Mouse (Mus musculus) retina, adult 2 months (tissue): ENCODE results near the gene Frmd4b.
"Not testable (repeated sequence)": the region's sequence is repeated elsewhere in the genome, so short reads cannot be mapped to it uniquely, and the experiment has no call there.

Experiments
- DNase-seq: peaks from one replicate; pipeline ENCODE4 v3.0.0-alpha.2; 2012; ENCODE audit warnings: low read depth, low spot score

The Frmd4b gene

DNA sequence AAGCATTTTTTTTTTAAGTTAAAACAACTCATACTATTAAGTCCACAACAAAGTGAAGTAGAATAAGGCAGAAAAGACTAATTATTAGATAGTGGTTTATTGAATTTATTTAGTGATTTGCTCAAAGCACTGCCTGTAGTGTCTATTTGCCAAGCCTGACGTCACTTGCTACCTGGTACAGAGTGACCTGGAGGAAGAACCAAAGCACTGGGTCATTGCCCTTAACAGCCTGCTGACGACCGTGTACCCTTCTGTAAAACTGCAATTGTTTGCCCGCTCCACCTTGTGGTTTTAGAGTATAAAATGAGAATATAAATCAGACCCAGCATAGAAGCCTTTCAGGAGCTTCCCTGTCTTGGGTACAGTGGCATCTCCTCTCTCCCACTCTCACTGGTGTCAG, 355.1 kb downstream of the Frmd4b start:
- no peak for DNase-seq

DNA sequence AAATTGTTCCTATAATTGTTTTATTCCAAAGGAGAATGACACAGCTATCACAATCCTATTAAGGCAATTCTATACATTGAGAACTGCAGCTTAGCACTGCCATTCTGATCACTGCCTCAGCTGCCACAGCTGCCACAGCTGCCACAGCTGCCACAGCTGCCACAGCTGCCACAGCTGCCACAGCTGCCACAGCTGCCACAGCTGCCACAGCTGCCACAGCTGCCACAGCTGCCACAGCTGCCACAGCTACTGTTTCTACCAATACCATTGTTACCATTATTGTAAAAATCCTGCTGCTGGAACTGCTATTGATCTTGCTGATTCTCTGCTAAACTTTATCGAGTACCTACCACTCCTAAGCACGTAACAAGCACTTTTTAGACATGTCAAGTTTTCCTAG, 357.4 kb downstream of the Frmd4b start:
- not testable (repeated sequence) for DNase-seq

DNA sequence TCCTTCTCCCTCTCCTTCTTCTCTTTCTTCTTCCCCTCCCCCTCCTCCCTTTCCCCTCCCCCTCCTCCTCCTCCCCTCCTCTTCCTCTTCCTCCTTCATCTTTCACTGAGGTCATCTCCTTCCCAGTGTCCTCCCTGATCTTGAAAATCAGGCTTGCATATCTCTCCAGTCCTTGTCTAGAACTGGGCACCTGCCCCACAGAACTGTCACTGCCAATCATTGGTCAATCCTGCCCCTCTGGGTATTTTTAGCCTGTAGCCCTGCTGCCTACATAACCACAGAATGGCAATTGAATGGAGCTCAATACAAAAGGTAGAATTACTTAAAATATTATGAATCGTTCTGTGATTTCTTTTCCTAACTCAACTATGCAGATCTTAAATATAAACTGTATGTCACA, 358.9 kb downstream of the Frmd4b start:
- no peak for DNase-seq

DNA sequence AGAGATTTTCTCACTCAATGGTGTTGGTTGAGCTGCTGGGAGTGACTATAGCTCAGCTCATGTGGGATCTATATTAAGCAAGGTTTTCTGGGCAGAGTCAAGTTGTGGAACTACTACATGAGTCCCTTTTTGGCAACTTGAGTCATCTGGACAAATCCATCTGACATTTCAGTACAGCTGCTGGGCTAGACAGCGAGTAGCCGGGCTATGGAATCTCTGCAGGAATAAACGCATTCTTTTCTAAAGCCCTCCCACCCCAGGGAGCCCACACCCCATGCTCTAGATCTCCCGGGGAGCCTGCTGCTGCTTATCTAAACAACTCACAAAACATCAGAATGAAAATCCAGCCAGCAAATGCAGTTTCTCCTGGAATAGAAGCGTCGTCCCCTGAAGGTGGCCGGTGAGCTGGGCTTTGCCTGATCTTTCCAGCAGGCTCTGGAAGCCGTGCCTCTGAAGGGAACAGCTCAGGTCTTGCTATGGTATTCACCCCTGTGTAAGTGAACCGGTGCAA, 364.6 kb downstream of the Frmd4b start, which contains the start of gene Lmod3:
Lmod3 (minus strand) TSS at position 49 of the 511 bp plus-strand sequence.
- DNase-seq: no peak

DNA sequence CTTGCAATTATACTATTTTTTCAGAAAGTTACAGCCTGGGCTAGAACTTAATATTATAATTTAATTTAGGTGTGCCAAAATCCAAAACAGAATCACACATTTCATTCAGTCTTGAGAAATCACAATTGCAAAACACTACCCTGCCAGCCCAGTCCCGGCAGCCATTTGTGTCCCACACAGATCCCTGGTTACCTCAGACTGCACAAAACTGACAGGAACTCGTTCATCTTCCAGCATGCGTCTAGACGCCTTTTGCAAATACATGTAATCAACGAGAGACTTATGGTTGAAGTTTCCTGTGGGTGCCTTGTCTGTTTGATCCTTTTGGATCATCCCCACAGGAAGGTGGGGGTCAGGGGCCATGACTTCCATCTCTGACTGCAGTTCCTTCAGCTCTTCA, 365.3 kb downstream of the Frmd4b start:
- no peak for DNase-seq

DNA sequence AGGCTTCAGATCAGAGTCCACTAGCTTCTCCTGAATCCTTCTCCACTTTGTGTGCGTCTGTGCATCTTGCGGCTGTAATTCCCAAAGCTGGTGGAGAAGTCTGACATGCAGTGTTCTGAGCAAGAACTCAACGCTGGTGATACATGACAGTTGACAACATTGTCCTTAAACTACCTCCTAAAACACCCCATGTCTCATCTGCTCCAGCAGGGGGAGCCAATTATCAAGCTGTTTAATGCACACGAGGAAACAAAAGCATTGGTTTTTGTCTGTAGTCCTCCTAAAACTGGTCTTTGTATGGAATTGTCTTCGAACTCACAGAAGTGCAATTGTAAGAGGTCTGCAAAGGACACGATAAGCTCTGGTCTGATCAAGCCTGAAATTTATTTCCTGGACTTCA, 366.4 kb downstream of the Frmd4b start:
- DNase-seq: peak; percentile 16

DNA sequence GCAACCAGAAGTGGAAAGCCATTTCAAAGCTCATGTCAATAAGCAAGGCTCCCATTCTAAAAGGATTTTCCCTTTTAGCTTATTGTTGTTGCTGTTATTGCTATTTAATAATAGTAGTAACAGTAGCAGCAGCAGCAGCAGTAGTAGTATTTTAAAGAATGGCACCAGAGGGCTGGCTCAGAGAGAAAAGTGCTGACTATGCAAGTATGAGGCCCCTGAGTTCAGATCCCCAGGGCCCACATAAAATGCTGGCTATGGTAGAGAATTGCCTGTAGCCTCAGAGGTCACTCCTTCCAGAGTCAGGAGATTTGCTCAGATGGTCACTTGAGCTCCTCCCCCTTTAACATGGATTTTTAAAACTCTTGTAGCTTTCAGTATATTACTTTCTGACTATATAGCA, 372.1 kb downstream of the Frmd4b start:
- DNase-seq: no peak

DNA sequence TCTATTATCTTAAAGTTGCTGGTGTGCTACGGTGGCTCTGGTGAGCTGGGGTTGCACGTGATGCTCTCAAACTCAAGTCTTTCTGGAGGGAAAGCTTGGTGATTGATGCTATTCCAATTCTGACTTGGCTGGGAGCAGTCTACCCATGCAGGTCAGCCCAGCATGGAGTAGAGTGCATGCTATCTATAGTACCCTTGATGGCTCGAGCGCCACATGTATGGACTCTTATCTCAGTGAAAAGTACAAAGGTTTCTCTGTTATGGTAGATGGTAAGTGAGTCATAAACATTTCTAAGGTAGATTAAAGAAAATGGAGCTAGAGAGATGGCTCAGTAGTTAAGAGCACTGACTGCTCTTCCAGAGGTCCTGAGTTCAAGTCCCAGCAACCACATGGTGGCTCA, 374.8 kb downstream of the Frmd4b start:
- no peak for DNase-seq

DNA sequence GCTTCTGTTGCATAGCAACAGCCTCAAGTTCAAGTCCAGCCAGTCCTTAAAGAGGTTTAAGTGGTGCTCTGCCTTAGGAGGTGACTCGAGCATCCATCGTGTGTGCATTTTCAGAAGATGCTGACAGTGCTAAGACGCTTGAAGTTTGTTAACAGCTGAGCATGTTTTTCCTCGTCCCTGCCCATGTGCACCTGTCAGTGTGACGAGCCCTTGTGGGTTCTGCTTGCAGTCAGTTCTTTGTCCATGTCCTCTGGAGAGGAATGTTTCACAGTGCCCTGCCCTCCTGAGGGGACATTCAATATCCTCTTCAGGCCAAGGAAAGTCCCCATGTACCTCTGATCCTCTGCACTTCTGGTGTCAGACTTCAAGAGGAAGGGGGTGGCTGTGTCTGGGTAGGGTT, 377.2 kb downstream of the Frmd4b start:
- DNase-seq: no peak

DNA sequence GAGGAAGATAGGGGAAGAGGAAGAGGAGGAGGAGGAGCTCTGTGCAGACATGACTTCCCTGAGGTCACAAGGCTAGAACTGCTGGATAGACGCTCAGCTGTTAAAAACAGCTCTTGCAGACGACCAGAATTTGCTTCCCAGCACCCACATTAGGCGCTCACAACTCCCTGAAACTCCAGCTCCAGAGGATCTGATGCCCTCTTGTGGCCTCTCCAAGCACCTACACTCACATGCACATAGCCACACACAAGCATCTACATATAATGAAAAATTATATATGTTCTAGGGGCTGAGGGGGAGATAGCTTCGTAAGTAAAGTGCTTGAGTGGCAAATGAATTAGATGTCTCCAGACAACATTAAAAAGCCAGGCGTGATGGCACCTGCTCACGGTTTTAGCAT, 378.0 kb downstream of the Frmd4b start:
- no peak for DNase-seq
